8 mouse cellular contexts compared by ENCODE assay signal in genomic region chr11:31870285-31871010, GRCm38 (mm10). TPM values are rescaled to one million over a fixed set of nuclear protein-coding genes. Genes with fewer than 3 reads are reported as not detected.
DNase-seq lines count a peak whose midpoint lies in the region; ATAC-seq and TF ChIP-seq lines count a peak whose summit lies in the region.

No protein-coding gene starts in this region.

- peak overlapping the region; percentile 66 for H3K9ac ChIP-seq in ES-Bruce4 (ENCODE audit: low read depth, poor library complexity, severe bottlenecking)
- peak overlapping the region; percentile 87 for H3K9ac ChIP-seq in forebrain, embryonic 13.5 days
- peak overlapping the region; percentile 98 for H3K9ac ChIP-seq in liver, postnatal 0 days (replicated peaks)
- peak overlapping the region; percentile 92 for H3K9ac ChIP-seq in neural tube, embryonic 14.5 days (replicated peaks; ENCODE audit: low read depth, low read length)

- no peaks in the 10 kb centered on the region for H3K36me3 ChIP-seq in ES-Bruce4 (ENCODE audit: control insufficient read depth, insufficient read depth, low read length, poor library complexity, severe bottlenecking)
- H3K36me3 ChIP-seq in forebrain, embryonic 13.5 days (ENCODE audit: poor library complexity, severe bottlenecking), result no peaks in the 10 kb centered on the region
- peaks cover 19% of the 10 kb centered on the region for H3K36me3 ChIP-seq in liver, postnatal 0 days (replicated peaks; ENCODE audit: insufficient read depth, low read length)
- no peaks in the 10 kb centered on the region for H3K36me3 ChIP-seq in neural tube, embryonic 14.5 days (ENCODE audit: control insufficient read depth, insufficient read depth, low read length)

- H3K27ac ChIP-seq in ES-Bruce4 (ENCODE audit: insufficient read depth, low read length), result peak overlapping the region; percentile 48
- H3K27ac ChIP-seq in forebrain, embryonic 13.5 days, result peak overlapping the region; percentile 89
- peak overlapping the region; percentile 97 for H3K27ac ChIP-seq in liver, postnatal 0 days (ENCODE audit: low read depth)
- H3K27ac ChIP-seq in neural tube, embryonic 14.5 days (ENCODE audit: low read depth, low read length), result peak overlapping the region; percentile 93

- no peaks in the 10 kb centered on the region for H3K9me3 ChIP-seq in ES-Bruce4 (replicated peaks; ENCODE audit: control insufficient read depth, insufficient read depth, low read length, poor library complexity, severe bottlenecking)
- H3K9me3 ChIP-seq in forebrain, embryonic 13.5 days (replicated peaks), result no peaks in the 10 kb centered on the region
- H3K9me3 ChIP-seq in liver, postnatal 0 days (ENCODE audit: low read length), result no peaks in the 10 kb centered on the region
- H3K9me3 ChIP-seq in neural tube, embryonic 14.5 days (ENCODE audit: control insufficient read depth, low read length), result no peaks in the 10 kb centered on the region

- no peaks in the 10 kb centered on the region for H3K27me3 ChIP-seq in ES-Bruce4 (ENCODE audit: control insufficient read depth, insufficient read depth, low read length, poor library complexity, severe bottlenecking)
- H3K27me3 ChIP-seq in forebrain, embryonic 13.5 days, result no peaks in the 10 kb centered on the region
- no peaks in the 10 kb centered on the region for H3K27me3 ChIP-seq in liver, postnatal 0 days (ENCODE audit: insufficient read depth, low read length)
- H3K27me3 ChIP-seq in neural tube, embryonic 14.5 days (ENCODE audit: control insufficient read depth, insufficient read depth, low read length), result no peaks in the 10 kb centered on the region

- intact Hi-C loops in heart, postnatal 10 days (cut with DNase I), result loop anchor here (2.0 to 10.0 kb wide), 3 partner anchors 158 to 1294 kb away; partner anchors contain the start of gene Npm1

- peak overlapping the region; percentile 75 for H3K4me2 ChIP-seq in forebrain, embryonic 13.5 days
- peak overlapping the region; percentile 87 for H3K4me2 ChIP-seq in liver, postnatal 0 days (ENCODE audit: low read depth, low read length)
- peak overlapping the region; percentile 97 for H3K4me2 ChIP-seq in neural tube, embryonic 14.5 days (ENCODE audit: low read depth, low read length)

- peak overlapping the region; percentile 71 for H3K4me3 ChIP-seq in ES-Bruce4 (ENCODE audit: low read depth, low read length)
- peak overlapping the region; percentile 72 for H3K4me3 ChIP-seq in forebrain, embryonic 13.5 days
- H3K4me3 ChIP-seq in liver, postnatal 0 days (ENCODE audit: low read depth, low read length), result peak overlapping the region; percentile 99
- peak overlapping the region; percentile 93 for H3K4me3 ChIP-seq in neural tube, embryonic 14.5 days (ENCODE audit: low read depth, low read length)

- peak; percentile 79 for TF ChIP-seq POLR2A in ES-Bruce4 (IDR thresholded peaks at IDR 0.05; ENCODE audit: insufficient read depth, low read length)

- no peak for TF ChIP-seq EP300 in ES-Bruce4 (IDR thresholded peaks at IDR 0.05; ENCODE audit: insufficient read depth, low read depth, low read length)
- peak; percentile 83; the same call in 1 of the 2 replicates for TF ChIP-seq EP300 in liver, postnatal 0 days (IDR thresholded peaks at IDR 0.05; ENCODE audit: low read depth)

- DNase-seq in heart, postnatal 10 days, result peak; percentile 99
- DNase-seq in large intestine, adult 2 months (ENCODE audit: low read depth, low spot score), result peak; percentile 88
- peak; percentile 100 for DNase-seq in liver, postnatal 0 days
- peak; percentile 100 for DNase-seq in testis, postnatal 10 days (ENCODE audit: low spot score)

- peak; percentile 99 for ATAC-seq in cerebellum, adult (ENCODE audit: insufficient number of reproducible peaks, low FRiP score, low TSS enrichment)
- peak; percentile 100 for ATAC-seq in forebrain, embryonic 13.5 days
- peak; percentile 99 for ATAC-seq in liver, postnatal 0 days
- peak; percentile 100 for ATAC-seq in neural tube, embryonic 14.5 days (ENCODE audit: low read depth)

- H3K4me1 ChIP-seq in ES-Bruce4 (ENCODE audit: control insufficient read depth, insufficient read depth, low read length), result no peaks in the 10 kb centered on the region
- H3K4me1 ChIP-seq in forebrain, embryonic 13.5 days, result peaks cover 28% of the 10 kb centered on the region
- H3K4me1 ChIP-seq in liver, postnatal 0 days (ENCODE audit: insufficient read depth), result peaks cover 22% of the 10 kb centered on the region; the same call in 1 of the 2 replicates
- peaks cover 16% of the 10 kb centered on the region for H3K4me1 ChIP-seq in neural tube, embryonic 14.5 days (ENCODE audit: control insufficient read depth, insufficient read depth, low read length)

- WGBS in forebrain, embryonic 13.5 days, result under 1% methylated on average over 52 of the region's 53 CpGs
- WGBS in large intestine, adult 2 months, result under 1% methylated on average over 52 of the region's 53 CpGs
- WGBS in liver, postnatal 0 days (ENCODE audit: insufficient replicate concordance), result under 1% methylated on average over 53 of the region's 53 CpGs
- under 1% methylated on average over 53 of the region's 53 CpGs for WGBS in neural tube, embryonic 14.5 days

- TF ChIP-seq CTCF in ES-Bruce4 (IDR thresholded peaks at IDR 0.05; ENCODE audit: low read depth, low read length), result no peak
- TF ChIP-seq CTCF in liver, postnatal 0 days (IDR thresholded peaks at IDR 0.05; ENCODE audit: low read depth), result no peak

RNA-seq across cellular contexts. Expression of gene Cpeb4, which starts 1.6 kb away (rescaled TPM):
- polyA plus RNA-seq in ES-Bruce4 (2011; ENCODE audit: insufficient read depth, insufficient read length, low read depth, missing spikeins), result 12.0 and 12.8 TPM in 2 replicates
- polyA plus RNA-seq in forebrain, embryonic 13.5 days (2015; fragmentation: Nextera tagmentation; extraction: Ambion mirVana), result 10.4 and 12.4 TPM in 2 replicates
- 10 to 100 TPM; 68.0 to 72.2 TPM for total RNA-seq in heart, postnatal 10 days (2021)
- 5.0 and 9.9 TPM in 2 replicates for polyA plus RNA-seq in large intestine, adult 2 months (2012; rRNA removed)
- polyA plus RNA-seq in liver, postnatal 0 days (2015; fragmentation: Nextera tagmentation; extraction: Ambion mirVana), result 7.0 and 10.0 TPM in 2 replicates
- 42.6 and 43.4 TPM in 2 replicates for polyA plus RNA-seq in neural tube, embryonic 14.5 days (2014; fragmentation: Nextera tagmentation; extraction: Ambion mirVana)

Comparison
In these comparisons a context has a peak if more than half of its experiments do, and no peak if none do; other contexts are left out.
1. Peak in every context shown above with its lines: DNase-seq, ATAC-seq, H3K4me3 ChIP-seq and H3K27ac ChIP-seq.